Mouse (Mus musculus) heart, postnatal 0 days (tissue): ENCODE results near the gene Cdc14b.

Source experiments
- CTCF ChIP-seq: IDR thresholded peaks from 2 replicates; pipeline ENCODE4 v1.5.1; 2016; ENCODE audit warnings: antibody characterized with exemption, control low read depth, low read depth
- EP300 ChIP-seq: IDR thresholded peaks from 2 replicates; pipeline ENCODE4 v1.6.1; 2016; ENCODE audit warnings: antibody characterized with exemption, low read depth

GRCm38 (mm10) chr13:64312916-64313289 lies 37.8 kb upstream of the Cdc14b start:
- TF ChIP-seq CTCF, result no peak
- no peak for TF ChIP-seq EP300
